Mouse (Mus musculus) cerebellum, postnatal 36 days (tissue): ENCODE results near the gene Stat6.
"Not testable (repeated sequence)": the region's sequence is repeated elsewhere in the genome, so short reads cannot be mapped to it uniquely, and the experiment has no call there.

Source experiments
- DNase-seq, 2 experiments: peaks; one replicate each; pipeline ENCODE4 v3.0.0; 2021 to 2022; ENCODE audit warnings: mixed read lengths in 2 of 2

Gene Stat6

DNA sequence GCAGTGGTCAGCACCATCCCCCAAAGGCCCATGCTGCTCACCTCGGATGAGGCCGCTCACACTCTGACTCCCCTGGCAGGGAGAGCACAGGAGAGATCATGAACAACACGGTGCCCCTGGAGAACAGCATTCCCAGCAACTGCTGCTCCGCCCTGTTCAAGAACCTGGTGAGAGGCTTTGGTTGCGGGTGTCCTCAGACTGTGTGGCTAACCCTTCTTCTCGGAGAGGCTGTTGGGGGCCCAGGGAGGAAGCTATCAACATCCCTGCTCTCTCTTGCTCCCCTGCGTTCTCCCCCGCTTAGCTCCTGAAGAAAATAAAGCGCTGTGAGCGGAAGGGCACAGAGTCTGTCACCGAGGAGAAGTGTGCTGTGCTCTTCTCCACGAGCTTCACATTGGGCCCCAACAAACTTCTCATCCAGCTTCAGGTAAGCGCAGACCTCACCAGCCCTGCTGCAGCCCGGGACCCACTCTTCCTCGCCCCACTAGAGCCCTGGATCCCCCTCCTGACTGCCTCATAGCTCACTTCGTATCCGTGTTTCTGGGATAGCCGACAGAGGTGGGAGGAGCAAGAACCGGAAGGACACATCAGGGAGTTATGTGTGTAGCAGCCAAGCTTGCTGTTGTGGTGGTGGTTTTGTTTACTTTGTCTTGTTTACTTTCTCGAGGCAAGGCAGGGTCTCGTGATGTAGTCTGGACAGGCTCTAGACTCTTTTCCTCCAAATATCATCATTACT, 10.3 kb downstream of the Stat6 start:
- DNase-seq, result no peak

DNA sequence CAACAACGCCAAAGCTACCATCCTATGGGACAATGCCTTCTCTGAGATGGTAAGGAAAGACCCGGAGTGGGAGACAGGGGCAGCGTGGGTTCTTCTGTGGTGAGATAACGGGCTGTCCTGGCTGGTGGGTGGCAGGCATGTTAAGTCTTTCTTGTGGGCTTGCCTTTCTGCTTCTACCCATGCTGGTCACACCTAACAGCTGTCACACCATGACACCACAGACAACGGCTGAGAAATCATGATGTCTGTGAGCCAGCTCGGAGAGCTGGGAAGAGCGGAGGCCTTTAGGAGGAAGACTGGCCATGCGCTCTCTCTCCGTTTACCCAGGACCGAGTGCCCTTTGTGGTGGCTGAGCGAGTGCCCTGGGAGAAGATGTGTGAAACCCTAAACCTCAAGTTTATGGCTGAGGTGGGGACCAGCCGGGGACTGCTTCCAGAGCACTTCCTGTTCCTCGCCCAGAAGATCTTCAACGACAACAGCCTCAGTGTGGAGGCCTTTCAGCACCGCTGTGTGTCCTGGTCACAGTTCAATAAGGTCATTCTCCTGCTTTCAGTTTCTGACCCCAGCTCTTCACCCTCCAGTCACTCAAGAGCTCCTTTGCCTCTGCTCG, 12.3 kb downstream of the Stat6 start:
- no peak for DNase-seq

DNA sequence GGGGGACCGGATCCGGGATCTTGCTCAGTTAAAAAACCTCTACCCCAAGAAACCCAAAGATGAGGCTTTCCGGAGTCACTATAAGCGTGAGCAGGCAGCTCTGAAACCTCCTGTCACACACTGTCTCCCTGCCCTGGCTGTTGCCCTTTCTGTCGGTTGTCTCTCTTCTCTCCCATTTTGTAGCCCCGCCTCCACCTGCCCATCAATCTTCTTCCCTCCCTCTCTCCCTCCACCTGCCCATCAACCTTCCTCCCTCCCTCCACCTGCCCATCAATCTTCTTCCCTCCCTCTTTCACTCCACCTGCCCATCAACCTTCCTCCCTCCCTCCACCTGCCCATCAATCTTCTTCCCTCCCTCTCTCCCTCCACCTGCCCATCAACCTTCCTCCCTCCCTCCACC, 14.8 kb downstream of the Stat6 start:
- not testable (repeated sequence) for DNase-seq

DNA sequence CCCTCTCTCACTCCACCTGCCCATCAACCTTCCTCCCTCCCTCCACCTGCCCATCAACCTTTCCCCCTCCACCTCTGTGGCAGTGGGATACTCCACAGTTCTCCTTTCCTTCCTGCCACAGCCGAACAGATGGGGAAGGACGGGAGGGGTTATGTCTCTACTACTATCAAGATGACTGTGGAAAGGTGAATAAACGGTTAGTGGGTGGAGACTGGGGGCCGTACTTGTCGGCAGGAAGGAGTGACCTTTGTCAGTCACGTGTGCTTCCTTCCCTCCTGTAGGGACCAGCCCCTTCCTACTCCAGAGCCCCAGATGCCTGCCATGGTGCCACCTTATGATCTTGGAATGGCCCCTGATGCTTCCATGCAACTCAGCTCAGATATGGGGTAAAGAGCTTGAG, 15.3 kb downstream of the Stat6 start:
- DNase-seq, result no peak

DNA sequence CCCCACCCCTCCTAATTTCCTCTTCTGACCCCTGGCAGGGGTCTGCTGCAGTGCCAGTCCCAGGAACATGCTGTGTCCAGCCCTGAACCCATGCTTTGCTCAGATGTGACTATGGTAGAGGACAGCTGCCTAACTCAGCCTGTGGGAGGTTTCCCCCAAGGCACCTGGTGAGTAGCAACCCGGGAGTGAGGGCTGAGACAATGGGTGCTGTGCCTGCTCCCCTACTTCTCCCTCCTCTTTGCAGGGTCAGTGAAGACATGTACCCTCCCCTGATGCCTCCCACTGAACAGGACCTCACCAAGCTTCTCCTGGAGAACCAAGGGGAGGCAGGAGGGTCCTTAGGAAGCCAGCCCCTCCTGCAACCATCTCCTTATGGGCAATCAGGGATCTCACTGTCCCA, 16.8 kb downstream of the Stat6 start:
- DNase-seq, result no peak

DNA sequence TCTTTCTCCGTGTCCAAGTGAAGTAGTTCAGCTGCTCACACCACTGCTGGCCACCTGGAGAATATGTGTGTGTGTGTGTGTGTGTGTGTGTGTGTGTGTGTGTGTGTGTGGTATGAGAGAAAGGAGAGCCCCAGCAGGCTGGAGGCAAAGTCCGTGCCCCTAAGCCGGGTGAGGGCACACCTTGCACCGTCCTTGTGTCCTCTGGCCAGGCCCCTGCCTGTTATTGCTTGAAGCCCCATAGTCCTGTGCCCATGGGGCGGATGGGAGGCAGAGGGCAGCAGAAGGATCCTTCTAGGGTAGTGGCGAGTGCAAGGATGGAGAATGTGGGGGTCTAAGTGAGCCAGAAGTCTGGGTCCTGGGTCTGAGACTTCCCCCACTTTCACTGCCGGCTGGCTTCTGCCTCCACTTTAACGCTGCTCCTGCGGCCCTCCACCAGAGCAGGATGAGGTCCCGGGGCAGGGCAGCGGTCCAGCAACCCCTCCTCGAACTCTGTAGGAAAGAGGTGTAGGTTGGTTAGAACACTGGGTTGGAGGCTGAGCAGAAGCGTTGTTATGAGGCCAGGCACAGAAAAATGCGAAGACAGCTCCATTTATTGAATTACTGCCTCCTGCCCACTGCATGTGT, 18.6 kb downstream of the Stat6 start:
- DNase-seq, result peak in 1 of 2 experiments; percentile 37

DNA sequence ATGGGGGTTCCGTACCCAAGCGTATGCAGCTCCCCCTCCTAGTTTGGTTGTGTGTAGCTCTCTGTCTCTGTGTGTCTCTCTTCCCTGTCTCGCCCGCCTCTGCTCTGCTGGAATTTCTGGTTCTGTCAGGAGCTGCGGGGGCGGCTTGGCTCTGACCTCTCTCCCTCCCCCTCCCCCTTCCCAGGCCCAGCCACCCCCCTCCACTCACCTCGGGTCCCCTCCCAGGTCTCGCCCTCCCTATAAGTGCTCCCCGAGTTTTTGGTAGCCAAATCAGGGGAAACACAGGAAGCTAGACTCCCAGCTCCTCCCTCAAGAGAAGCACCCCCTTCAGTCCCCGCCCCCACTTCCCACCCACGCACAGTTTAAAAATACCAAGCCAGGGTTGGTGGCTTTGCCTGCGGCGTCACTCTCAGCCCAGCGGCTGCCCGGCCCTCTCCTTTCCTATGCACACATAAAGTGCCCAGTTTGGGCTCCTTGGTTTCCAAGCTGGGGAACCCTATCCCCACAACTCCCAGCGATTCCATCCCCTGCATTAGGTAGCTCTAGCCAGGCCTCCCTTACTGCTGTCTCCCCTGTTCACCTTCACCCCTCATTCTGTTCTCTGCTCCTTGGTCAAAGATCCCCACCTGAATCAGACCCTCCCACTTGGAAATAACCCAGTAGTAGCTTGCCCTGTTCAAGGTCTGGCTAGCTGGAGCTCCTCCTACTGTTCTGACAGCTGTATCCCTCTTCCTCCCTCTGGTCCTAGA, 19.3 kb downstream of the Stat6 start:
- peak; percentile 69 to 75 for DNase-seq

DNA sequence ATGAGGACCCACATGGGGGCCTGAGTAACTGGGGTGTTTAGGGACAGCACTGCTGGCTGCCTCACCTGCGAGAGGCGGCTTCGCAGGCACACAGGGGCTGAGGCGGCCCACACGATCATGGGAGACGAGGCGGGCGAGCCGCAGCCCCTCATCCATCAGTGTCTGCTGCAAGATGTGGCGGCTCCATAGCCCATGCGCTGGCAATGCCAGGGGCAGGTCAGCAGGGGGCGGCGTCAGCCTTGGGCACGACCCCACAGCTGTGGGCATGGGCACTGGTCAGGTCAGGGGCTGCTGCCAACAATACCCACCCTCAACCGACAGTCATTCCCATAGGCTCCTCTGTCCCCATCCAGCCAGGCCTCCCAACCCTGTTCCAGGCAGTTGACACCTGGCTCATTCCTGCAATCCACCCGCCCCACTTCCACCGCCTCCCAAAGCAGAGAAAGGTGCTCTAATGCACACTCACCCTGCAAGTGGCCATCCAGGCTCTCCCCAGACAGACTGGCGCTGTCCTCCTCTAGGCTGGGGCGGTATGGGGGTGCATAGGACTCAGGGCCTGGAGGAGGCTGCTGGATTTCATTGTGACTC, 20.0 kb downstream of the Stat6 start:
- DNase-seq, result peak in 1 of 2 experiments; percentile 52

DNA sequence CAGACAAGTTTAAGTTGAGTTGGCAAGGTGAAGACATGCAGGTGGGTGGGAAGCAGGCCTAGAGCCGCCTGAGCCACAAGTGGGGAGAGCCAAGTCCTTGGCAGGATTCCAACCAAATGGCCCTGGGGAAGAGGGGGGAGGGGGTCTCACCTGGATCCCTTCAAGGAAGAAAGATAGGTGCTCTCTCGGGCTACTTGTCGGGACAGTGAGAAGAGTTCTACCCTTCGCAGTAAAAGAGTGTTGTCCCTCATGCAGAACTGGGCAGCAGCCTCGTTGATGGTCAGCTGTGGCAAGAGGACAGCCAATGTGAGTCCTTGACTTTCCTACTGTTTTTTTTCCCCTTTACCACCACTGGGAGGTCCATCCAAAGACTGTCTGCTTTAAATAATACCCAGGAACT, 20.8 kb downstream of the Stat6 start:
- DNase-seq, result no peak

DNA sequence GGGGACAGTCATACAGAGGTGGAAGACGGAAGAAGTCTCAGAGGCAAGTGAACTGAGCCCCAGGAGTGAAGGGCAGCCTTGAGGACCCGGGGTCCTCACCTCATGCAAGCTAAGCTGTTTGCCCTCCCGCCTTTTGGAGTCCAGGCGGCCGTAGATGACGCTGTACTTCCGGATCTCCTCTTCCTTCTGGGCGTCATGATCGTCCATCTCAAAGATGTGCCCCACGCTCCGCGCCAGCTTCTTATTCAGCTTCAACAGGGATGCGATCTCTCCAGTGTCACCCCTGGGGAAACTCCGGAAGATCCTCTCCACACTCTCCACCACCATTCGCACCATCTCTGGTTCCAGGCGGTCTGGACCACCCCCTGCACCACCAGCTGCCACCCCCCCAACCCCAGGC, 21.4 kb downstream of the Stat6 start:
- no peak for DNase-seq

DNA sequence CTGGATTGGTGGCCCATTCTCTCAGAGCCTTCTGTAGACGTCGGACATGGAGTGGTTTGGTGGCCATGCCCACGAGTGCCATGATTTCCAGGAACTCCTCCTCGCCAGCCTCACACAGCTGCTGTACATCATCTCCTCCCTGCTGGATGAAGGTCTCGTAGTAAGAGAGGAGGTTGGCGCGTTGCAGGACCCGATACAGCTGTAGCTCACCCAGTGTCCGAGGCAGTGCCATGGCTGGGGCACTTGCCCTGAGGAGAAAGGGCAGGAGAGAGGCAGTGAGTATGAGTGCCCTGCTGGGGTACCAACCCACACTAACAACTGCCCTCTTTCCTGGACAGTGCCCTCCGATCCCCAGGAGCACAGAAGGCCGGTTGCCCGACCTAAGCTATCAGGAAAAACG, 22.1 kb downstream of the Stat6 start:
- no peak for DNase-seq

DNA sequence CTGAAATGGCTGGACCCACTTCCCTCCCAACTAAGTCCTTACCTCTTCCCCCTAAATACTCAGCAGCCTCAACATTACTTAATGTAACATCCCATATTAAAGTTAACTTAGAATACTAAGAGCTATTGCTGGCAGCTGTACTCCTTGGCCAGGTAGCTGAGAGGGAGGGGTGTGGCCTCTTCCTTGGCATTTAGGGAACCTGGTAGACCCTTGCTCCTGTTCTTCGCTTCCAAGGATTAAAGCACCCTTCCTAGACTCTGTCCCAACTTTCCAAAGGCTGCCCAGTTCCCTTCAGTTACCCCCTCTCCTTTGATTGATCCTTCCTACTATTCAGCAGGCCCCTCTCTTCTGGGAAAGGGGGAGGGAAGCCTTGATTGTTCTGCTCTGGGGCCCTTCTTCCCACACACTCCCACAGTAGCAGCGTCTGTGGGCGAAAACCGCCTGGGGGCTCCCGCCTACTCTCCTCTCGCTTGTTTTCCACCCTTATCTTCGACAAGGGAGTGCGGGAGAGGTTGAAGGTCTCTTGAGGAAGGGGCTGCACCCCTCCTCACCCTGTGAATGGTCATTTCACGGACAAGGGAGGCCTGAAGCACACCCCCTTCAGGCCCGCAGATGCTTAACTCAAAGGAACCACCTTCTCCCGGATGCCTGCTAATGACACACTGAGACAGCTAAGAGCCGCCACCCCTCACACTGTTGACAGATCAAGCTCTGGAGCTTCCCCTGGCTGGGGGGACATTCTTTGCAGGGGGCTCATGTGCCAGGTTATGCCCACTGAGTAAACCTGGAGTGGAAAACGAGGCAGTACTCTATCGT, 22.8 kb downstream of the Stat6 start:
- DNase-seq, result peak in 1 of 2 experiments; percentile 20

DNA sequence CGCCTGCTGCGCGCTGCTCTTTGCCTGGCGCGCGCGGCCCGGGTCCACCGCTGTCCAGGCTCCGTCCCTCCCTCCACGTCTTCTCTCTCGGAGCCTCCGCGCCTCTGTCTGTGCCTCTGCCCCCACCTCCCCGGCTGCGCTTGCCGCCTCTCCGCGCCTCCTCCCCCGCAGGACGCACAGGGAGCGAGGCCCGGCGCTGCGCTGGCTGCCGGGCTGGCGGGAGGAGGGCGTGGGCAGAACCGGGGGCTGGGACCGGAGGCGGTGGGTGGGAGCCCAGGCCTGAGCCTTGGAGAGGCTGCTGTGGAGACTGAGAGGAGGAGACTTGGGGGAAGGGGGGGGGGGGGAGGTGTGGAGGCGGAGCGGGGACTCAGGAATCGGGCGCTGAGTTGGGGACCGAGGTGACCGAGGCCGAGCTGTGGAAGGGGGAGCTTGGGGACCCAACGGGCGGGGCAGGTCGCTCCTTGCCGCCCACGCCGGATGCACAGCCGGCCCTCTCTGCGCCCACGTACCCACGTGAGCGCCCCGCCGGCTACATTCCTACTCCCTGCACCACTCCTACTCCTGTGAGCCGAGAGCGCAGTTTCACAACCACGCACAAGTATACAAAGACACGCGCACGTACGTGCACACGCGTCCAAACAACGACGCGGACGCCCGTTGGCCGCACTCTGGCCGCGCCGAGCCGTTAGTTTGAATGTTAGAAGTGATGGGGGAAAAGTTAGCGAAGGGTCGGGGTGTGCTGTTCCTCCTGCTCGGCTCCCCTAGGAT, 23.9 kb downstream of the Stat6 start, which contains the start of gene Nemp1:
Gene Nemp1 (plus strand): TSS at position 401 of the 768 bp plus-strand sequence.
- peak; percentile 81 to 88 for DNase-seq

DNA sequence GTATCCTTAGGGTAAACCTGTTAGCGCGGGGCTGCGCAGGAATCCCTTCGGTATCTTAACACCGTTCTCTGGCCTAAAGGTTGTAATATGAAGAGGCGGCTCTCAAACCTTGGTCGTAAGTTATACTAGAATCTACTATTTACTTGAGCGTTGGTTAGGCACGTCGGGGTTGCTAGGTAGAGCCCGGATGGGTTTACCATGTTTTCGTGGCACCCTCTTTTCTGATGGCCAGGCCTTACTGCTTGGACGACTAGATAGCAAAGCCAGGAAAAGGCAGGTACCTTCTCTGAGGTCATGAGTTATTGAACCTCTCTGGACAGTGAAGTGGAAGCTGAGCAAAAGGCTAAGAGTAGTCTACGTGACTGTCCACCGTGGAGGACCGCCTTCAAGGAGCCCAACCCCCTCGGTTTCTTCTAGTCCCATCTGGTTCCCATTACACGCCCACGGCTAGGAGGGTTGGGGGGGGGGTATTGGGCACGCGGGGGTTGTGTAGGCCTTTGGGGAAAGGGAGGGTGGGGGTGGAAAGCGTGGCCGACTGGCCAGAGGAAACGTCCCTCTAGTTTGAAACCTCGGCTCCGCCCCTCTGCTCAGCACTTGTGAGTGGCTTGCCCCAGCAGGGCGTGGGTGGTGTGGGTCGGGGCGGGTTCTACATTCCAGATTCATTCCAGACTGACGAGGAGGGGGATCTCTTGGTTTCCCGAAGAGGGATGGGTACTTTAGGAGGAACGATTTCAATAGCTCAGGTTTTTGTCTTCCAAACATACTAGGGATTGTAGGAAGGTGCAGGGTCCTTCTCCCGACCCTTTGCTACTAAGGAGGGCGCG, 24.7 kb downstream of the Stat6 start:
- DNase-seq, result peak; percentile 62 to 74

DNA sequence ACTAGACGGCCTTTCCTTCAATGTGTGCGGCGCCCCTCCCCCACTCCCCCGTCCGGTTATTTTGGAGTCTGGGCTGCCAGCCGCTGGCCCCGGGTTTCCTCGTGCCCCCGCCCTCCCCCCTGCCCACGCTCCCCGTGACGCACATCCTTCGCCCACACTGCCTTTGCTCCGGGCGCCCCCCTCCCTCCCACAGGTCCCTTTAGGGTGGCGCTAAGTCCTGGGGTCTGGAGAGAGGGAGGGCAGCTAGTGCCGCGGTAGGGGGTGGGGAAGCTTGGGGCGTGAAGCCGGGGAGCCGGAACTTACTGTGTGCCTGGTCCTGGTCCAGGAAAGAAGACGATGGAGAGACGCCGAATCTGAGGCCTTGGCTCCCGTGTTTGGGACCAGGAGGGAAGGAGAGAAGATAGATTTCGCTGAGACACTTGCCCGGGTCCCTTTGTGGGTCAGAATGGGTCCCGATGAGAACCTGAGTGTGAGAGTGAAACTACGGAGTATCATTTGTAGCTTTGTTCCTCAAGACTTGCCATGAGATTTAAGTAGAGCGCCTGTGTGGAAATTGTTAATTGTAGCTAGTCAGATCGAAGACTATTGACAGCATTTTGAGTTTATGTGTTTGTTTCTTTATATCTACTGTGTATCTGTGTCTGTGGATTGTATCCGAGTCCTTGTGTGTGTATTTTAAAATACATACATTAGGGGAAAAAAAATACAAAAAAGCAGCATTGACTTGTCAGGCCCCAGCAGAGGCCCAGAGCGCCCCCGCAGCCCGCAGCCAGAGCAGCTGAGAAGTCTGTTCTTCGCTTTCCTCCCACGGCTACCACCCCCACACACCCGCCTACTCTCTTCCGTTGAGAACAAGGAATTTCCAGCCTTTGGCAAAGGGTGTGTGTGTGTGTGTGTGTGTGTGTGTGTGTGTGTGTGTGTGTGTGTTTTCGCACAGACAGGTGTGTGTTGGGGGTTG, 25.6 kb downstream of the Stat6 start, which contains the start of gene Nab2:
Gene Nab2 (minus strand): TSS at position 476 of the 958 bp plus-strand sequence.
- peak; percentile 70 to 75 for DNase-seq

DNA sequence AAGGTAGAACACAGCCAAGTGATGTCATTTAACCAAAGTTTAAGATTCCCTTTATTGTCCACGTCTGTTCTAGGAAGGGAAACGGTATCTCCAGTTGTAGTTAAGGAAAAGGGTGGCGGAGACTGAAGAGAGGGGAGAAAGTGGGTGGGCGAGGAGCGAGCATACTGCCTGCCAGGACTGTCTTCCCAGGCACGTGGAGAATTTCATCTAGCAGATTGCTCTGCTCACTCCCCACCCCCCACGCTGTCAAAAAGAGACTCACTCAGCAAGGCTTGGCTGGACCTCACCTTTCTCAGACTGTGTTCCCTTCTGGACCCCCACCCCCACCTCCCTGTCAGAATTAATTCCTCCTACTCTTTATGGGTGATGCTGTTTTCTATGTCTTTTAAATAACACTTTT, 26.4 kb downstream of the Stat6 start:
- peak in 1 of 2 experiments; percentile 31 for DNase-seq

DNA sequence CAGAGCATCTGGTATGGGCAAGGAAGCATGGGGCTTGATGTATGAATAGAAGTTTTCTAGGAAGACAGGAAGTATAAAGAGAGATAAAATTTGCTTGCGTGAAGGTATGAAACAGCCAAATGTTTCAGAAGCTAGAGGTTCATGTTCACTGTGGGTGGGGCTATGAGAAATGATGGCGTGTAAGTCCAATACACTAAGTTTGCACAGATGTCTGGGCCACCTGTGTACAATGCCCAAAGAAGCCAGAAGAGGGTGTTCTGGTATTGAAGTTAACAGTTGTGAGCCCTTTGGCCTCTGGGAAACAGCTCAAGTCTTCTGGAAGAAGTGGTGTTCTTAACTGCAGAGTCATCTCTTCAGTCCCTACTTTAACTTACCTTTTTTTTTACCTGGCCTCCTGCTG, 27.4 kb downstream of the Stat6 start:
- DNase-seq, result no peak

DNA sequence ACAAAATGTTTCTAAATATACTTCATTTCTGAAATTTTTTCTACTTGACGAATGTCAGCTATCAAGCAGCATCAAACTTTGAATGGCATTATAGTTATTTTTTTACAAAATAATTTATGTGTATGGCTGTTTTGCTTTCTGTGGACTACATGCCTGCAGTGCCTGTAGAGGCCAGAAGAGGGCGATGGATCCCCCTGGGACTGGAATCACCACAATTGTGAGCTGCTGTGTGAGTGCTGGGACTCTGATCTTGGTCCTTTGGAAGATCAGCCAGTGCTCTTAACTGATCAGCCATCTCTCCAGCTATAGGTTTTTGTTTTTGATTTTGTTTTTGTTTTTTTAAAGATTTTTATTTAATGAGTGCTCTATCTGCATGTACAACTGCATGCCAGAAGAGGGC, 28.5 kb downstream of the Stat6 start:
- peak in 1 of 2 experiments; percentile 31 for DNase-seq
